Mouse (Mus musculus) stomach, postnatal 0 days (tissue): ENCODE measurements at regions not wholly inside any gene's neighbourhood (a gene's known extent, or its start where the extent isn't known, plus 50 kb on each side); places are given as distances from the start of the nearest gene placed in this dataset.

Experiments used
- ATAC-seq: fragments of 200-750 bp; cut with Nextera tagmentation; 2 replicates; pipeline ENCODE4 v1.8.0; 2017; ENCODE audit not compliant: low FRiP score, low TSS enrichment
- DNase-seq: peaks from one replicate; pipeline ENCODE4 v3.0.0-alpha.2; 2016; ENCODE audit warnings: low spot score
- H3K27ac ChIP-seq: fragments of 300-500 bp; sonication (generic); replicated peaks from 2 replicates; pipeline ENCODE4 v1.5.1; 2014; ENCODE audit warnings: mild to moderate bottlenecking, control low read depth
- H3K27me3 ChIP-seq: fragments of 300-500 bp; sonication (generic); 2 replicates; pipeline ENCODE4 v1.6.1; 2014; ENCODE audit warnings: low read length; ENCODE audit not compliant: control insufficient read depth, insufficient read depth
- H3K36me3 ChIP-seq: fragments of 300-500 bp; sonication (generic); 2 replicates; pipeline ENCODE4 v1.6.1; 2014; ENCODE audit warnings: low read length, mixed read lengths; ENCODE audit not compliant: control insufficient read depth, insufficient read depth
- H3K4me1 ChIP-seq: fragments of 300-500 bp; sonication (generic); replicated peaks from 2 replicates; pipeline ENCODE4 v1.6.1; 2014; ENCODE audit warnings: antibody characterized with exemption; ENCODE audit not compliant: control insufficient read depth, insufficient read depth
- H3K4me2 ChIP-seq: fragments of 300-500 bp; sonication (generic); replicated peaks from 2 replicates; pipeline ENCODE4 v1.6.1; 2014; ENCODE audit warnings: low read depth, mild to moderate bottlenecking, control low read depth, moderate library complexity
- H3K4me3 ChIP-seq: fragments of 300-500 bp; sonication (generic); 2 replicates; pipeline ENCODE4 v1.5.1; 2014; ENCODE audit warnings: low read depth, low read length, control low read depth
- H3K9ac ChIP-seq: fragments of 300-500 bp; sonication (generic); 2 replicates; pipeline ENCODE4 v1.6.1; 2014; ENCODE audit warnings: mild to moderate bottlenecking, low read length, control low read depth, mixed read lengths
- H3K9me3 ChIP-seq: fragments of 300-500 bp; sonication (generic); 2 replicates; pipeline ENCODE4 v1.6.1; 2016; ENCODE audit warnings: low read length; ENCODE audit not compliant: control insufficient read depth
- CTCF ChIP-seq: IDR thresholded peaks from 2 replicates; pipeline ENCODE4 v1.5.1; 2016; ENCODE audit warnings: antibody characterized with exemption, low read depth, mild to moderate bottlenecking, moderate library complexity
- EP300 ChIP-seq: optimal IDR thresholded peaks from 2 replicates; pipeline ENCODE3; 2016; ENCODE audit warnings: antibody characterized with exemption
- WGBS: fragments of 180-500 bp; shearing (Covaris S2); extraction: QIAGEN DNeasy Blood & Tissue Kit; methylation state at CpG from one replicate; pipeline ENCODE4 v1.1.7; 2014; 5-methylcytosine and 5-hydroxymethylcytosine counted together

DNA sequence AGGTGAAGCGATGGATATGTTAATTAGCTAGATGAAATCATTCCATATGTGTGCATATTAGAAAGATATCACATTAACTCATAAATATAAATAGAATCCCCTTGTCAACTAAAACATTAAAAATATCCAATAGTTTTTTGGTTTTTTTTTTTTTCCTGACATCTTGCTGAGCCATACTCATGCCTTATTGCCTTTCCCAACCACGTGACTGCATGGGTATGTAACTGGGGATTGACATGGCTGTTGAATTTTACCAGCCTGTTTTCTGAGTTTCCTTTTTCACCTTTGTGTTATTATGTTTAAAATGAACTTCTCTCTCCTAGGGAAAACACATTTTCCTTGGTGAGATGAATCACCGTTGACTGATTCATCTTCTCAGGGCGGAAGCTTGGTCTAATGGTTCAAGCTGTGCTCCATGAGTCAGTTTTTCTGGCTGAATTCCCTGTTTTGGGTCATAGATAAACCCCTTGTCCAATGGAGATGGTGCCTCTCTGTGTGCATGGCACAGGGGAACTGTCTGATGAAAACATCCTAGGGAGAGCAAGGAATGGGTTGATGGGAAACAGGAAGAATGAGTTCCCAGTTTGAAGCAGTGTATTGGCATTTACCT lies 181.1 kb downstream of the Adcyap1 start:
- H3K27me3 ChIP-seq: no peaks in the 10 kb centered on the region
- no peaks in the 10 kb centered on the region for H3K9me3 ChIP-seq
- DNase-seq: no peak
- TF ChIP-seq EP300: no peak
- no peak for TF ChIP-seq CTCF
- no peaks in the 10 kb centered on the region for H3K4me1 ChIP-seq
- H3K9ac ChIP-seq: no peak overlapping the region
- H3K4me2 ChIP-seq: no peak overlapping the region
- no peak overlapping the region for H3K4me3 ChIP-seq
- no peak for ATAC-seq
- 79% methylated on average over 4 of the region's 4 CpGs for WGBS
- no peak overlapping the region for H3K27ac ChIP-seq
- no peaks in the 10 kb centered on the region for H3K36me3 ChIP-seq

DNA sequence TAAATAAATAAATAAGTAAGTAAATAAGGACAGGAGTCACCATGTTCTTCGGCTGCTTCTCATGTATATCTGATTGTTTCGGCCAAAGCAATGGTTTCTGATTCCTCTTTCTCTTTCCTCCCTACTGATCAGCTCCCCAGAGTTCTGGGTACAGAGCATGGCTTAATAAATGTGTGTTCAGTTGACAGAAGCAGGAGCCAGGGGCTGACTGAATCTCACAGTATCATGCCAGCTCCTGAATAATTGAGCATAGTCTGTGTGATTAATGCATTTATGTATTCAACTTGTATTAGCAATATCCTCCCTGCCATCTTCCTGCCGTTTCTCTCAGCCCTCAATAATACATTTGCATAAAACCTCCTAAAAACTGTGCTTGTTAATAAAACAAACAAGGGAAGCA lies 191.4 kb downstream of the Adcyap1 start:
- Histone ChIP-seq H3K4me3 (no peak overlapping the region), H3K27ac (no peak overlapping the region), H3K4me2 (no peak overlapping the region), H3K9ac (no peak overlapping the region), H3K9me3 (no peaks in the 10 kb centered on the region), H3K27me3 (no peaks in the 10 kb centered on the region), H3K4me1 (no peaks in the 10 kb centered on the region), H3K36me3 (no peaks in the 10 kb centered on the region)
- DNase-seq (no peak), ATAC-seq (no peak)
- 73% methylated on average over 3 of the region's 3 CpGs for WGBS
- no peak for TF ChIP-seq EP300
- TF ChIP-seq CTCF: no peak

DNA sequence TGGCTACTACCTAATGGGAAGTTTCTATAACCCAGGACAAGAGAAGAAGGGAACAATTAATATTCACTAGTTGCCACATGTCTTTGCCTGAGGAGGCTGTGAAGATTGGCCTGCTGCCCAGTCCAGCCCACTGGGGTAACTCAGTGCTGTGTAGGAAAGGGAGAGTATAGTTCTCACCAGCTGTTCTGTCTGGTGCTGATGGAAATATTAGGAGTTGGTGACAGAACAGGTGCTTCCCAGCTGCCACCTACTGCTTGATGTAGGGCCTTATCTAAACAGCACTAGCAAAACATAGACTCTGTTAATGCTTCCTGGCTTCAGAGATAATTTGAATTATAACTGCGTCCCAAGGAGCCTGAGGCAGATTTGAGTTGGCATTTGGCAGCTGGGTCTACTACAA lies 210.5 kb downstream of the Adcyap1 start:
- Histone ChIP-seq H3K27me3 (no peaks in the 10 kb centered on the region), H3K4me1 (no peaks in the 10 kb centered on the region), H3K4me3 (no peak overlapping the region), H3K9ac (no peak overlapping the region), H3K9me3 (no peaks in the 10 kb centered on the region), H3K36me3 (no peaks in the 10 kb centered on the region), H3K27ac (no peak overlapping the region), H3K4me2 (no peak overlapping the region)
- DNase-seq: no peak
- TF ChIP-seq EP300 (no peak), CTCF (no peak)
- 48% methylated on average over 1 of the region's 1 CpGs for WGBS
- no peak for ATAC-seq
